Mouse (Mus musculus) heart, embryonic 11.5 days (tissue): ENCODE data around the gene Slc25a47. TPM values are rescaled to one million over a fixed set of nuclear protein-coding genes. Genes with fewer than 3 reads are reported as not detected.
A peak's percentile ranks its signal among the peaks of the same experiment; 100 is the strongest.

Source experiments
- ATAC-seq: fragments of 200-750 bp; cut with Nextera tagmentation; replicated peaks from 2 replicates; pipeline ENCODE4 v1.8.0; 2017; ENCODE audit warnings: moderate library complexity; ENCODE audit not compliant: insufficient number of reproducible peaks, low FRiP score, low TSS enrichment
- H3K27ac ChIP-seq: fragments of 300-500 bp; sonication (generic); 2 replicates; pipeline ENCODE4 v1.5.1; 2014; ENCODE audit warnings: mild to moderate bottlenecking, low read depth, low read length
- H3K27me3 ChIP-seq: fragments of 300-500 bp; sonication (generic); 2 replicates; pipeline ENCODE4 v1.6.1; 2014; ENCODE audit warnings: mild to moderate bottlenecking, low read length, mixed read lengths; ENCODE audit not compliant: control insufficient read depth, insufficient read depth
- H3K36me3 ChIP-seq: fragments of 300-500 bp; sonication (generic); 2 replicates; pipeline ENCODE4 v1.6.1; 2014; ENCODE audit warnings: mild to moderate bottlenecking, low read length, moderate library complexity, mixed read lengths; ENCODE audit not compliant: control insufficient read depth, insufficient read depth
- H3K4me1 ChIP-seq: fragments of 300-500 bp; sonication (generic); 2 replicates; pipeline ENCODE4 v1.6.1; 2014; ENCODE audit warnings: low read length; ENCODE audit not compliant: control insufficient read depth, insufficient read depth
- H3K4me2 ChIP-seq: fragments of 300-500 bp; sonication (generic); 2 replicates; pipeline ENCODE4 v1.6.1; 2014; ENCODE audit warnings: mild to moderate bottlenecking, moderate library complexity
- H3K4me3 ChIP-seq: fragments of 300-500 bp; sonication (generic); 2 replicates; pipeline ENCODE4 v1.5.1; 2014; ENCODE audit warnings: low read depth, low read length
- H3K9ac ChIP-seq: fragments of 300-500 bp; sonication (generic); 2 replicates; pipeline ENCODE4 v1.6.1; 2014; ENCODE audit warnings: mild to moderate bottlenecking, low read depth, low read length, moderate library complexity
- H3K9me3 ChIP-seq: fragments of 300-500 bp; sonication (generic); replicated peaks from 2 replicates; pipeline ENCODE4 v1.6.1; 2016; ENCODE audit warnings: low read length; ENCODE audit not compliant: control insufficient read depth
- WGBS: fragments of 180-500 bp; shearing (Covaris S2); extraction: QIAGEN DNeasy Blood & Tissue Kit; methylation state at CpG from one replicate; pipeline ENCODE4 v1.1.7; 2014; ENCODE audit not compliant: insufficient replicate concordance; 5-methylcytosine and 5-hydroxymethylcytosine counted together
- polyA plus RNA-seq: library from polyadenylated mRNA; unstranded; fragments of >200 nt; fragmentation: Nextera tagmentation; extraction: Ambion mirVana; gene quantifications from 2 replicates; pipeline ENCODE4 v1.2.1, GENCODE M21; 2014

The Slc25a47 gene
- 4.7 and 5.4 TPM in 2 replicates for polyA plus RNA-seq

- peak within 1 kb of the TSS; percentile 90 for H3K9ac ChIP-seq
- WGBS: under 1% methylated on average over 53 of the region's 53 CpGs
- H3K4me2 ChIP-seq: peak within 1 kb of the TSS; percentile 95
- H3K4me3 ChIP-seq: peak within 1 kb of the TSS; percentile 66
- H3K27ac ChIP-seq: peak within 1 kb of the TSS; percentile 88
- H3K9me3 ChIP-seq: no peaks in the 10 kb centered on the region
- peak; percentile 98 for ATAC-seq
- peaks cover 4% of the 10 kb centered on the region; the same call in 1 of the 2 replicates for H3K27me3 ChIP-seq
- peaks cover 3% of the 10 kb centered on the region; the same call in 1 of the 2 replicates for H3K36me3 ChIP-seq
- peaks cover 28% of the 10 kb centered on the region for H3K4me1 ChIP-seq
Observed at GRCm38 (mm10) chr12:108835840-108836409, at the start of gene Slc25a47, which contains the start of gene Slc25a29. TSS of gene Slc25a47 (plus strand) at chr12:108836046. TSS of gene Slc25a29 (minus strand) at chr12:108835883.

- Histone ChIP-seq H3K9me3 (no peaks in the 10 kb centered on the region), H3K4me1 (peaks cover 4% of the 10 kb centered on the region), H3K4me3 (no peak overlapping the region), H3K4me2 (no peak overlapping the region), H3K27ac (no peak overlapping the region), H3K27me3 (no peaks in the 10 kb centered on the region), H3K9ac (no peak overlapping the region), H3K36me3 (no peaks in the 10 kb centered on the region; the same call in 1 of the 2 replicates)
- 79% methylated on average over 2 of the region's 2 CpGs for WGBS
- ATAC-seq: no peak
Observed at GRCm38 (mm10) chr12:108787329-108787728, 48.5 kb upstream of the Slc25a47 start.

GRCm38 (mm10) chr12:108792152-108792545, 43.7 kb upstream of the Slc25a47 start:
- H3K4me1 ChIP-seq: peaks cover 15% of the 10 kb centered on the region
- no peaks in the 10 kb centered on the region for H3K9me3 ChIP-seq
- ATAC-seq: peak; percentile 44; the same call in 1 of the 2 replicates
- H3K27me3 ChIP-seq: no peaks in the 10 kb centered on the region
- peak overlapping the region; percentile 99 for H3K27ac ChIP-seq
- peak overlapping the region; percentile 97 for H3K9ac ChIP-seq
- under 1% methylated on average over 49 of the region's 52 CpGs for WGBS
- peak overlapping the region; percentile 76 for H3K4me2 ChIP-seq
- peak overlapping the region; percentile 100 for H3K4me3 ChIP-seq
- H3K36me3 ChIP-seq: no peaks in the 10 kb centered on the region

- WGBS: under 1% methylated on average over 75 of the region's 127 CpGs
- H3K4me3 ChIP-seq: peak within 1 kb of the TSS; percentile 100
Observed at GRCm38 (mm10) chr12:108792546-108793452, 43.0 kb upstream of the Slc25a47 start, which contains the start of gene Yy1. TSS of gene Yy1 (plus strand) at chr12:108792973.

GRCm38 (mm10) chr12:108793453-108793941, 42.3 kb upstream of the Slc25a47 start:
- H3K36me3 ChIP-seq: no peaks in the 10 kb centered on the region
- peak overlapping the region; percentile 100 for H3K4me3 ChIP-seq
- no peaks in the 10 kb centered on the region for H3K9me3 ChIP-seq
- H3K4me1 ChIP-seq: peaks cover 17% of the 10 kb centered on the region
- H3K27me3 ChIP-seq: no peaks in the 10 kb centered on the region
- peak overlapping the region; percentile 99 for H3K27ac ChIP-seq
- peak overlapping the region; percentile 97 for H3K9ac ChIP-seq
- under 1% methylated on average over 50 of the region's 71 CpGs for WGBS
- ATAC-seq: no peak
- peak overlapping the region; percentile 76 for H3K4me2 ChIP-seq

More at GRCm38 (mm10) chr12:108792546-108793452, 43.0 kb upstream of the Slc25a47 start, which contains the start of gene Yy1:
- Histone ChIP-seq H3K4me1 (peaks cover 15% of the 10 kb centered on the region), H3K27ac (peak within 1 kb of the TSS; percentile 99), H3K9ac (peak within 1 kb of the TSS; percentile 97), H3K9me3 (no peaks in the 10 kb centered on the region), H3K27me3 (no peaks in the 10 kb centered on the region), H3K4me2 (peak within 1 kb of the TSS; percentile 76), H3K36me3 (no peaks in the 10 kb centered on the region)
- ATAC-seq: peak; percentile 95

GRCm38 (mm10) chr12:108794078-108794711, 41.7 kb upstream of the Slc25a47 start:
- H3K27ac ChIP-seq: peak overlapping the region; percentile 99
- H3K27me3 ChIP-seq: no peaks in the 10 kb centered on the region
- peaks cover 18% of the 10 kb centered on the region for H3K4me1 ChIP-seq
- peak overlapping the region; percentile 97 for H3K9ac ChIP-seq
- H3K4me2 ChIP-seq: peak overlapping the region; percentile 76
- WGBS: under 1% methylated on average over 68 of the region's 94 CpGs
- peak; percentile 66 for ATAC-seq
- H3K4me3 ChIP-seq: peak overlapping the region; percentile 100
- no peaks in the 10 kb centered on the region for H3K9me3 ChIP-seq
- no peaks in the 10 kb centered on the region for H3K36me3 ChIP-seq

GRCm38 (mm10) chr12:108794979-108795537, 40.8 kb upstream of the Slc25a47 start:
- no peak for ATAC-seq

GRCm38 (mm10) chr12:108801613-108802012, 34.2 kb upstream of the Slc25a47 start:
- Histone ChIP-seq H3K27ac (no peak overlapping the region), H3K9ac (no peak overlapping the region), H3K4me2 (no peak overlapping the region), H3K4me1 (peaks cover 12% of the 10 kb centered on the region), H3K4me3 (no peak overlapping the region), H3K27me3 (no peaks in the 10 kb centered on the region), H3K9me3 (no peaks in the 10 kb centered on the region), H3K36me3 (no peaks in the 10 kb centered on the region)
- ATAC-seq: no peak
- WGBS: 77% methylated on average over 2 of the region's 2 CpGs

More at GRCm38 (mm10) chr12:108794979-108795537, 40.8 kb upstream of the Slc25a47 start:
- Histone ChIP-seq H3K4me1 (peaks cover 18% of the 10 kb centered on the region), H3K4me3 (peak overlapping the region; percentile 100), H3K27ac (peak overlapping the region; percentile 99), H3K9ac (peak overlapping the region; percentile 97), H3K27me3 (no peaks in the 10 kb centered on the region), H3K9me3 (no peaks in the 10 kb centered on the region), H3K36me3 (no peaks in the 10 kb centered on the region), H3K4me2 (peak overlapping the region; percentile 76)
- WGBS: 7% methylated on average over 9 of the region's 9 CpGs
